Mouse (Mus musculus) lung, postnatal 10 days (tissue): ENCODE measurements at regions not wholly inside any gene's neighbourhood (a gene's known extent, or its start where the extent isn't known, plus 50 kb on each side); places are given as distances from the start of the nearest gene placed in this dataset.
"Not testable (repeated sequence)": the region's sequence is repeated elsewhere in the genome, so short reads cannot be mapped to it uniquely, and the experiment has no call there.

Experiments
- DNase-seq: peaks from one replicate; pipeline ENCODE4 v3.0.0; 2021

- DNase-seq, result no peak
Measured at GRCm38 (mm10) chr10:120726369-120726768, 172.5 kb downstream of the Msrb3 start.

GRCm38 (mm10) chr10:120721956-120722532 lies 176.9 kb downstream of the Msrb3 start:
- DNase-seq, result no peak

- DNase-seq, result no peak
Measured at GRCm38 (mm10) chr10:120720981-120721380, 177.9 kb downstream of the Msrb3 start.

GRCm38 (mm10) chr10:120720061-120720460 lies 178.8 kb downstream of the Msrb3 start:
- DNase-seq, result no peak

DNA sequence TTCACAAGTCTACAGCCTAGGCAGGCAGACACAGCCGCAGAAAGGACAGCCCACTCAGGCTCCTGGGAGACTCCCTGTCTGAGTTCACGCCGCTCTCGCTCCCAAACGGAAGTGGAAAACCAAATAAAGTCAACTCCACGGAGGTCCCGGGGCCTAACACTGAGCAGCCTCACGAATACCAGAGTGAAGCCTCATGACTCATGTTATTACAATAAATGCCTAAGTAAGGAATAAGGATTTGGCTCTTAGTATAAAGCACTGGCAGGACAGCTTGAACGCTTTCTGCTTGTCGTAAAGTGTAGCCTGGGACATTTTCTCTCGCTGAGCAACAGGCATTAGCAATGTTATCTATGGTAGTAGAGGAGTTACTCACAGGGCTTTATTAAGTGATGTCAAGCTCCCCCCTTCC lies 181.7 kb downstream of the Msrb3 start:
- DNase-seq, result peak; percentile 68

- DNase-seq, result no peak
Measured at GRCm38 (mm10) chr10:120716391-120716790, 182.5 kb downstream of the Msrb3 start.

DNA sequence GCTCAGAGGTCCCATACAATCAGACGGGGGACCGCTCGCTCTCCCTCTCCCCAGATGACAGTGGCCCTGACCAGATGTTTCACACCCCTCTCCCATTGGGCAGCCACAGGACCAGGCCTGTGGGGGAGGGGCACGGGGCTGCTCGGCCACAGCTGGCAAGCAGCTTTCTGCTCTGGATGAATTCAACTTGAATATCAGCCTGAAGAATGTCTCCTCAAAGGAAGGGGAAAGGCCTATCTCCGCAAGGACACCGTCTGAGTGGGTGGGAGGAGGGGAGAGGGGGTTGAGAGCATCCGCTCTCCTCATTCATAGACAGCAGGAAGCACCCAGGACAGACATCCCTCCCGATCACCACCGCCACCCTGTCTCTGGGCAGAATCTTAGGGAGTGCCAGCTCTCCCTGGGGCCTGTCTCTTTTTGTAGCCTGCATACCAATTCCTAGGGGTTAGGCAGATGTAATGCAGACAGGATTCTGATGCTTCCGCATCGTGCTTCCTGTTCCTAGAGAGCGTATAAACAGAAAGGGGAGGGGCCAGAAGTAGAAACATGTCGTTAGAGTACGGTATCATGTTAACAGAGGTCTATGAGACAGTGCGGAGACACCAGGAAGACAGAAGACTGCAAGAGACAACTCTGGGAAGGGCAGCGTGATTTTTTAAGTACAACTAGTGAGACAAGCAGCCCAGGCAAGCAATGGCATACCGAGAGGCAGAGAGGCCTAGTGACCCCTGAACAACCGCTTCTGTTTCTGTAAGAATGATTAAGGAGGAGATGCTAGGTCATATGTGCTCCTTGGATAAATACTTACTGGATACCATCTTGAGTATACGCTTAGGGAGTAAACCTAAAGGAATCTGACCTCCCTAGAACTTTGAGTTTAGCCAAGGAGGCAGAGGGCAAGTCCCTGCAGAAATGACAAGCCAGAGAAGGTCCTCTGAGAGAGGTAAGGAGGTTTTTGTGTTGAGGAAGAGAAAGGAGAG lies 190.8 kb downstream of the Msrb3 start:
- DNase-seq, result peak; percentile 49

GRCm38 (mm10) chr10:120706684-120707290 lies 192.1 kb downstream of the Msrb3 start:
- no peak for DNase-seq

DNA sequence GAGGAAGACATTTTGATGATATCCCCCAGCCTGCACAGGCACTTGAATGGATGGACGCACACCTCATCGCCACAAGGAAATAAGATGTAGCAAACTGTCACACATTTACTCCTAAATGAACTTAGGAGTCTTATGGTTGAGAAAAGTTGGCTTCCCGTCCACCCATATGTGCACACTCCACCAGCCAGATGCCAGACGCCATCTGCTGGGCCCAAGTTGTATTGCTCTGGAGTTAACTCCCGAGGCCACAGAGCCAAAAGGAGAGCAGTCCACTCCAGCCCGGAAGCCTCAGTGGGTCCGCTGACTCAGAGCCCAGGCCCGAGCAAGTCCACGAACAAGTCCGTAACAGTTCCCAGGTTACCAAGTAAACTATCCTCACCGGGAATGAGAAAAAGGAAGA lies 197.1 kb downstream of the Msrb3 start:
- DNase-seq, result peak; percentile 87

DNA sequence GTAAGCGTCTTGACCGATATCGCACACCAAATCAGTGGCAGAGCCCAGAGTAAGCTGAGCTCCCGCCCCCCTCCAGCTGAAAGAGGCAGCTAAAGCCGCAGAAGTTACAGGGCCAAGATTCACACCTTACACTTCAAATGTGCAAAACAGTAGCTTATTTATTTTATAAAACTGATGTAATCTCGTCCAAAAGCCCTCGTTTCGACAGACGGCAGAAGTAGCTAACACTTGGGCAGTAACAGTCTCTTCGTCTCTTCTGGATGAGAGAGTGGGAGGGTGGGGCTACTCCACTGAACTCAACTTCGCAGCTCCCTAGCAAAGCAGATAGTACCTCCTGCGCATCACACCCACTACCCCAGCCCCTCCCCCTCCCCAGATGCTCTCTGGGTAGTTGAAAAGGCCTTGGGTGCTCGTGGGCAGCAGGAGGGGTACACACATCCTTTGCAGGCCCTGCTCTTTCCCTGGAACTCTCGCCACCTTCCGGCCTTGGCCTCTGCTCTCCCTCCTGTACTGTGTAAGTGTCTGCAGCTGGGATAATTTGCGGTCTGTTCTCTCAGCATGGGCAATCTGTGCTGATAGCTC lies 201.5 kb downstream of the Msrb3 start:
- no peak for DNase-seq

DNA sequence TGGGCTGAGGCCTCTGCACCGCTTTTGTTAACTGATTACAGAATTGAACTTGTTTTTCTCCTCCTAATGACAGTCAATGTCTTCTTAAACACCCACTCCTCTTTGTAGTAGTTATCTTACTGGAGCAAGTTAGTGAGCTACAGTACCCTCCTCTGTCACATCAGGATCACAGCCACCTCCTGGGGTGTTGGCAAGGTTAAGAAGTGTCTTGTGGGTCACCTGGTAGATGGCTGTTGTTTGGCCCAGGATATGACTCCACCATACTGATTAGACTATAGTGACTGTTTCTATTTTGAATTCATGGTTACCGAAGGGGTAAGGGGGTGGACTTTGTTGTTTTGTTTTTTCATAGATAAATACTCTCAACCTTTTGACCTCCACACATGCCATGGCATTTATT lies 202.4 kb downstream of the Msrb3 start:
- no peak for DNase-seq

- no peak for DNase-seq
Measured at GRCm38 (mm10) chr10:120694472-120694871, 204.4 kb downstream of the Msrb3 start.

DNA sequence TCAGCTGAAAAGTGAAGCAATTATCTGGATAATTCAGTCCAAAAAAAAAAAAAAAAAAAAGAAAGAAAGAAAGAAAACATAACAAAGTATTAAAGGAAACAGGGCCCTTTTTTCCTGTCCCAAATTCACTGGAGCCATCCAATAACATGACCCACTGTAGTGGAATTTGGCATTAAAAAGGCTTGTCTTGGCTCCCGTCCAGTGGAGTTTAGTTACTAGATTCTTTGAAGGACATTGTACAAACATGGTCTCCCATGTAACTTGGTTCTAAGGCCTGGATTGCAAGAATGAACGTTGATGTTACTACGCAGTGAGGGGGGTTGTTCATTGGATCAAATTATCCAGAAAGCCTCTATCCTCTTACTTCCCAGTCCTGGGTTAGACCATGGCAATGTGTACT lies 207.4 kb downstream of the Msrb3 start:
- DNase-seq, result peak; percentile 62

DNA sequence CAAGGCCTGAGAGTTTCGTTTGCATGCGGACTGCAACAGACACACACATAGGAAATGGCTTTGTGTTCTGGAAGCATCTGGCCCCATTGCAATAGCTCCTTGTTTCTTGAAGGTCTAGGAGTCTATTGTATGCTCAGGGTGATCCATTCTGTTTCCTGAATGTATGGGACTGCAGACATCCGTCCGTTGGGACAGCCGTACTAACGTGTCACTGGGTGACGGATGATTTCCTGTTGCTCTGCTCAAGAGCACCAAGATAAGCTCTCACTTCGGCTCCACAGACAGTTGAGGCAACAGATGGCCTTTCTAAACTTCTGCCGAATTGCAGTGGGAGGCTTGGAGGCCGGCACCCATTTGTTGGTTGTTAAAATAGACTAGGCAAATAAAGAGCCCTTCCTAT lies 209.9 kb upstream of the Hmga2 start:
- DNase-seq, result peak; percentile 17

- DNase-seq, result no peak
Measured at GRCm38 (mm10) chr10:120682021-120682420, 205.8 kb upstream of the Hmga2 start.

GRCm38 (mm10) chr10:120679982-120680381 lies 203.7 kb upstream of the Hmga2 start:
- DNase-seq, result no peak

DNA sequence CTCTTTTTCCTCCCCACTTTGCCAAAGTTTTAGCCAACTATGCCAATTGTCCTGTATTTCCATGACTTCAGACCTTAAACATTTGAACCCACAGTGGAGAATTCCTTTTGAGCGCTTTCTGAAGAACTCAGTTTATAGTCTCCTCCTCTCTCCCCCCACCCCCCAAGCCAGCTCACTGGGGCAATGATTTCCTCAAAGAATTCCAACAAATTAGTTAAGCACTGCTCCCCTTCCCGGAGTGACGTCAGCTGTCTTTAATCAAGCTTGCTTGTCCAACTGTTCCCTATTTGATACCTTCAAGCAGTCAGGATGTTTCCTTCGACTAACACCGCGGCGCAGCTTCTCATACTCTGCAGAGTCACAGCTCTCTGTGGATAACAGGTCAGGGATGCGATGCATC lies 202.0 kb upstream of the Hmga2 start:
- DNase-seq, result no peak

DNA sequence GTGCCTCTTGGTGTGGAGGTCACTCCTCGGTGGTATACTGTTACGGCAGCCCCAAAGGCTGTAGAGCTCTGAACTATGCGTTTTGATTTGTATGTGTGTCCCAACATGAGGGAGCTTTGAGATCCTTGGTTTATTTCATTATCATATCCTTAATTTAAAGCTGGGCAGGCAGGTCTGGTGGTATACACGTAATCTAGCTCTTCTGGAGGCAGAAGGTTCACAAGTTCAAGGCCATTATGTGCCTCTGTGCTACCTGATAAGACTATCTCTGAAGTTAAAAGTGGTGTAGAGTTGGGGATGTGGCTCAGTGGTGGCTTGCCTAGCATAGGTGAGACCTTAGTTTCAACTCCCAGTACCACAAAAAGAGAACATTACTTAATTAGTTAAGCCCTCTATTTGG lies 199.1 kb upstream of the Hmga2 start:
- DNase-seq, result no peak

GRCm38 (mm10) chr10:120674321-120675045 lies 198.2 kb upstream of the Hmga2 start:
- no peak for DNase-seq

- not testable (repeated sequence) for DNase-seq
Measured at GRCm38 (mm10) chr10:120667678-120668031, 191.4 kb upstream of the Hmga2 start.

- peak; percentile 80 for DNase-seq
Measured at GRCm38 (mm10) chr10:120666985-120667677, 190.9 kb upstream of the Hmga2 start.

GRCm38 (mm10) chr10:120666202-120666860 lies 190.1 kb upstream of the Hmga2 start:
- DNase-seq, result no peak
